Mouse (Mus musculus) G1E (cell line): Measurements from ENCODE around the gene Gm5431. TPM values are rescaled to one million over a fixed set of nuclear protein-coding genes. Genes with fewer than 3 reads are reported as not detected.

Source experiments
- ATAC-seq: 2 replicates; pipeline ENCODE4 v1.8.0; 2016; ENCODE audit warnings: mild to moderate bottlenecking; ENCODE audit not compliant: insufficient number of reproducible peaks, poor library complexity, low FRiP score, severe bottlenecking; ENCODE audit errors: extremely low read depth
- DNase-seq: peaks from one replicate; pipeline ENCODE4 v3.0.0; 2012; ENCODE audit warnings: low spot score
- H3K27me3 ChIP-seq: 2 replicates; pipeline ENCODE4 v1.6.1; 2012; ENCODE audit warnings: mild to moderate bottlenecking, low read length, inconsistent platforms; ENCODE audit not compliant: insufficient read depth
- H3K36me3 ChIP-seq: replicated peaks from 2 replicates; pipeline ENCODE3; 2012; ENCODE audit warnings: mild to moderate bottlenecking, inconsistent platforms
- H3K4me1 ChIP-seq: 2 replicates; pipeline ENCODE4 v1.6.1; 2012; ENCODE audit warnings: low read depth, low read length, inconsistent platforms, mixed read lengths; ENCODE audit not compliant: insufficient read depth
- H3K4me3 ChIP-seq: 2 replicates; pipeline ENCODE4 v1.5.1; 2012; ENCODE audit warnings: low read depth, mild to moderate bottlenecking, inconsistent platforms, low read length, moderate library complexity, mixed read lengths
- H3K9me3 ChIP-seq: replicated peaks from 2 replicates; pipeline ENCODE4 v1.6.1; 2012; ENCODE audit warnings: inconsistent platforms
- CTCF ChIP-seq: IDR thresholded peaks from 2 replicates; pipeline ENCODE4 v1.5.1; 2012; ENCODE audit warnings: low read depth, low read length, inconsistent platforms, mixed read lengths
- GATA1 ChIP-seq: IDR thresholded peaks from 2 replicates; pipeline ENCODE4 v1.6.1; 2012; ENCODE audit warnings: borderline replicate concordance, low read length, inconsistent platforms, mixed read lengths
- GATA2 ChIP-seq: IDR thresholded peaks from 2 replicates; pipeline ENCODE4 v1.6.1; 2012; ENCODE audit warnings: low read depth, low read length, inconsistent platforms, borderline replicate concordance
- POLR2AphosphoS5 ChIP-seq: IDR thresholded peaks from 2 replicates; pipeline ENCODE4 v1.6.1; 2012; ENCODE audit warnings: low read depth, low read length, inconsistent platforms; ENCODE audit not compliant: insufficient replicate concordance
- TAL1 ChIP-seq: conservative IDR thresholded peaks from 2 replicates; pipeline ENCODE4 v1.6.1; 2012; ENCODE audit warnings: low read depth, low read length, inconsistent platforms, mixed read lengths
- polyA plus RNA-seq: library from polyadenylated mRNA; stranded (reverse); fragments of >175 nt; gene quantifications from 2 replicates; pipeline ENCODE4 v1.2.3, GENCODE M21; 2012
- total RNA-seq, 2 experiments: library from RNA; stranded (forward) in 1 of 2; stranded (reverse) in 1 of 2; fragments of 200-1000 nt in 1 of 2; fragments of >200 nt in 1 of 2; fragmentation: Nextera tagmentation in 1 of 2; gene quantifications; 2 replicates each; pipeline ENCODE4 v1.2.3; 2014 to 2017

Gm5431 gene
- total and polyA plus RNA-seq, 3 experiments: 0.11 TPM; not detected in 2

DNA sequence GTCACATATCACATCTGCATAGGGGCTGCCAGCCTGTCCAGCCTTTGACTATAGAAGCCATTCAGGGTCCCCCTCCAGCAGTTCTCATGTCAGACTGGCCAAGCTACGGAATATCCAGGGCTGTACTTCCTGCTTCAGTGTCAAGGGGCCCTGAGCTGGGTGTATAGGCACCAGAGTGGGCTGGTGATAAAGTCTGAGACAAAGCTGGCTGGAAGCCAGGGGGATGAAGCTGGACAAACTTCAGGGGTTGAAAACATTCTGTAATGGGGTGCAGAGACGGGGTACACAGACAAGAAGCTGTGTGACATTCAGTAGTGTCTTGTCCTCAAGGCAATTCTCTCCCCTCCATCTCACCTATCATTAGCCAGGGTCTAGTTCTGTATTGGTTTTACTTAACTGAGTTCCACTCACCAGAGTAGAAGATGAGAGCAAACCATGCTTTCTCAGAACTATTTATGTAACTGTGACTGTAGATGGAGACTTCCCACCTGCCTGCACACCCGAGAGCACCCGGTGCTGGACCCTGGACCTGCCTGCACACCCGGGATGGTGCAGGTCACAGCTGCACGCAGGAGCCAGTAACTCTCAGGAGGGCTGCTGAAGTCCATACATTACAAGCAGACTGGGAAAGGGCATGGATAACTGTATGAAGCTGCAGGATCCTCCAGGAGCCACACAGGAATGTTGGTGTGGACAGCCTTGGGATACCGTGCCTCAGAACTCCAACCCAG lies 32.5 kb downstream of the Gm5431 start:
- Histone ChIP-seq H3K27me3 (no peaks in the 10 kb centered on the region), H3K4me1 (peaks cover 69% of the 10 kb centered on the region), H3K4me3 (peak overlapping the region; percentile 75), H3K36me3 (peaks cover 37% of the 10 kb centered on the region), H3K9me3 (no peaks in the 10 kb centered on the region)
- no peak for ATAC-seq
- TF ChIP-seq CTCF (no peak), GATA2 (no peak), TAL1 (no peak), POLR2AphosphoS5 (no peak), GATA1 (no peak)
- DNase-seq: peak; percentile 58

DNA sequence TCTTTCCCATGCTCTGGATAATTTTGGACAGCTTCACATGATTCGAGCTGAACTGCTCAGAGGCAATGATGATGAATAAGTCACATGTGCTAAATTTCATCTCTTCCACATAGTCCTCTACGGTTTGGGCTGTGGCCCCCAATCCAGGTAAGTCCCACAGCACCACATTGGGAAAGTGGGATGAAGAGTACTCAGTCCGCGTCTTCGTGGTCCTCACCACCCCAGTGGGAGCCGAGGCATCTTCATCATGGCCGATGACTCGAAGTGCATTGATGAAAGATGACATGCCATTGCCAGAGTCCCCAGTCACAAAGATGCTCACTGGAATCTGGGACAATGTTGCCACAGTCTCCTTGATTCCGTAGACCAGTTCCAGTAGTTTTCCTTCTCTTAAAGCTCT lies 35.5 kb downstream of the Gm5431 start:
- ATAC-seq: no peak
- peaks cover 51% of the 10 kb centered on the region for H3K36me3 ChIP-seq
- TF ChIP-seq GATA2: no peak
- TF ChIP-seq GATA1: no peak
- TF ChIP-seq TAL1: no peak
- no peak for TF ChIP-seq POLR2AphosphoS5
- TF ChIP-seq CTCF: no peak

DNA sequence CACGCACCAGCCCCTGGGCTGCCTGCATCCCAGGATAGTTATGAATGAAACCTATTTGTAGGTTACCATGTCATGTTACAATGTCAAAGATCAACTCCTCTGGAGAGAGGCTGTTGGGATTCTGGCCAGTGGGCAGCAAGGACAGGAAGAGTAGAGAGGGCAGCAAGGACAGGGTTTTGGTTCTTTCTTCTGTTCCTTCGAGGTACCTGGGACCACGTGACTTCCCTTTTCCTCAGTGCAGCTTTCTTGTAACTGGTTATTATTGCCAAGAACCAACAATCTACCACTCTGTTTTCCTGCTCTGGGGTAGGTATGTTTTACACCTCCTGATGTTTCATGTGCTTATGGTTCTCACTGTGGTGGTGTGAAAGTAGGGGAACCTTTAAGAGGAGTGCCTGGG lies 38.2 kb downstream of the Gm5431 start:
- Histone ChIP-seq H3K36me3 (peaks cover 51% of the 10 kb centered on the region), H3K4me1 (peaks cover 31% of the 10 kb centered on the region), H3K9me3 (no peaks in the 10 kb centered on the region), H3K4me3 (no peak overlapping the region), H3K27me3 (no peaks in the 10 kb centered on the region)
- DNase-seq: no peak
- TF ChIP-seq TAL1 (no peak), GATA2 (no peak), POLR2AphosphoS5 (no peak)
- ATAC-seq: no peak

More for the DNA sequence above, 35.5 kb downstream of the Gm5431 start:
- no peak for DNase-seq
- H3K27me3 ChIP-seq: no peaks in the 10 kb centered on the region
- H3K4me1 ChIP-seq: peaks cover 42% of the 10 kb centered on the region
- no peak overlapping the region for H3K4me3 ChIP-seq
- no peaks in the 10 kb centered on the region for H3K9me3 ChIP-seq

DNA sequence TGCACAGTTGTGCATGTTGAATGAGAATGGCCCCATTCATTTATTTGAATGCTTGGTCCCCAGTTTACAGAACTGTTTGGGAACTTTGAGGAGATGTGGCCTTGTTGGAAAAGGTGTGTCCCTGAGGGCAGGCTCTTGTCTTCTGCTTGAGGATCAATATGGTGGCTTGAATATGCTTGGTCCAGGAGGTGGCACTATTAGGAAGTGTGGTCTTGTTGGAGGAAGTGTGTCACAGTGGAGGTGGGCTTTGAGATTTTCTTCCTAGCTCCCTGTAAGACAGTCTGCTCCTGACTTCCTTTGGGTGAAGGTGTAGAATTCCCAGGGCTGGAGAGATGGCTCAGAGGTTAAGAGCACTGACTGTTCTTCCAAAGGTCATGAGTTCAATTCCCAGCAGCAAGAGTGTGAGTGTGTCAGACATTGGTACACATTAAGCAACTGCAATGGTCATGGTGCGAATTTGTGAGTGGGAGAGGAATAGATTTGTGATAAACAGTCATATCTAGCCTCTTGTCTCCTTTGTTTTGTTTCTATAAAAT lies 39.2 kb downstream of the Gm5431 start:
- Histone ChIP-seq H3K4me3 (no peak overlapping the region), H3K9me3 (no peaks in the 10 kb centered on the region), H3K27me3 (no peaks in the 10 kb centered on the region), H3K36me3 (peaks cover 45% of the 10 kb centered on the region), H3K4me1 (peaks cover 32% of the 10 kb centered on the region)
- DNase-seq (no peak), ATAC-seq (no peak)
- TF ChIP-seq POLR2AphosphoS5 (no peak), CTCF (no peak), GATA1 (no peak), TAL1 (no peak), GATA2 (no peak)

DNA sequence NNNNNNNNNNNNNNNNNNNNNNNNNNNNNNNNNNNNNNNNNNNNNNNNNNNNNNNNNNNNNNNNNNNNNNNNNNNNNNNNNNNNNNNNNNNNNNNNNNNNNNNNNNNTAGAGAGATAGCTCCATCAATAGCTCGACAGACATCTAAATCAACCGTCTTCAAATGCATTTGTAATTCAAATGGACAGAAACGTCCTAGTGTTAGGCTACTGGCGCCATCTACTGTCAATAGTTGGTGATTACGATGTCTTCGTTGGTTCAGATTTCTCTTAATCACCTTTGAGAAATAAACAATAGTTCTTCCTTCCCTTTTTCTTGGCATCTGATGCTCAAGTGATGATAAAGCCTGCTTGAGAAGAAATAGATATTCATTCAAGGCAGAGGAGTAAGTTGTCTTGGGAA lies 43.0 kb downstream of the Gm5431 start:
- H3K4me3 ChIP-seq: no peak overlapping the region

DNA sequence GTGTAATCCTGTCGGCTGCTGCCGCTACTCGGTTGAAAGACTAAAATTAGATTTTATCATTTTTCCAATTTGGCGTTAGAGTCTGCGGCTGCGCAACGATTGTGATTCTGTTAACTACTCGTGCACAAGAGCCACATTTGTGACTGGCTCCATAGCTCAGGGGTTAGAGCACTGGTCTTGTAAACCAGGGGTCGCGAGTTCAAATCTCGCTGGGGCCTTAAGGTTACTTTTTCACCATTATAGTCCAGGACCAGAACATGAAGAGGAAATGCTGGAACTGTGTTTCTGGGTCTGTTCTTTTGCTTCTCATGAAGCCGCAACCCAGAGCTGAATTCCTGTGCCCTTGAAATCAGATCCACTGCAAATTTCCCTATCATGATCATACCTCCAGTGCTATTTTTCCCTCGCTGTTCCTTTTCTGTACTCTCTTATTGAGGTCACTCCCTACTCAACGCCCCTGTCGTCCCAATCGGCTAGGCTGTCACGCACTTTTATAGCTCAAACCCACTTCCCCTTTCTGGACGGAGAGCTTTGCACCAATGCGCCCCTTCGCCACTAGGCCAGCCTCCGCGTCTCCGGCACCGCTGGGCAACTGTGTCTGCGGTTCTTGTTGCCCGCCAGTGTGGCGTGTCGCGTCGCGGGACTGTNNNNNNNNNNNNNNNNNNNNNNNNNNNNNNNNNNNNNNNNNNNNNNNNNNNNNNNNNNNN lies 48.4 kb downstream of the Gm5431 start:
- H3K9me3 ChIP-seq: peaks cover 6% of the 10 kb centered on the region
- peaks cover 48% of the 10 kb centered on the region for H3K4me1 ChIP-seq
- ATAC-seq (peak; percentile 46), DNase-seq (no peak)
- H3K27me3 ChIP-seq: peaks cover 8% of the 10 kb centered on the region
- H3K36me3 ChIP-seq: no peaks in the 10 kb centered on the region
- TF ChIP-seq CTCF (no peak), GATA1 (no peak), TAL1 (no peak), GATA2 (no peak), POLR2AphosphoS5 (no peak)
- H3K4me3 ChIP-seq: peak overlapping the region; percentile 71

More for the DNA sequence above, 43.0 kb downstream of the Gm5431 start:
- Histone ChIP-seq H3K36me3 (peaks cover 9% of the 10 kb centered on the region), H3K9me3 (no peaks in the 10 kb centered on the region), H3K4me1 (peaks cover 39% of the 10 kb centered on the region), H3K27me3 (no peaks in the 10 kb centered on the region)
- ATAC-seq (no peak), DNase-seq (no peak)
- peak; percentile 51 for TF ChIP-seq CTCF
- TF ChIP-seq GATA1: no peak
